Mouse (Mus musculus) liver, embryonic 11.5 days (tissue): Measurements from ENCODE around the gene Srgap1. TPM values are rescaled to one million over a fixed set of nuclear protein-coding genes. Genes with fewer than 3 reads are reported as not detected.

Experiments
- ATAC-seq: fragments of 200-750 bp; cut with Nextera tagmentation; replicated peaks from 2 replicates; pipeline ENCODE4 v1.8.0; 2017; ENCODE audit warnings: moderate number of reproducible peaks, mild to moderate bottlenecking, moderate TSS enrichment, moderate library complexity; ENCODE audit not compliant: low FRiP score
- DNase-seq: peaks from one replicate; pipeline ENCODE4 v3.0.0-alpha.2; 2017; ENCODE audit warnings: low spot score
- H3K27ac ChIP-seq: fragments of 300-500 bp; sonication (generic); 2 replicates; pipeline ENCODE4 v1.5.1; 2014; ENCODE audit warnings: mild to moderate bottlenecking, low read depth, low read length, control low read depth
- H3K27me3 ChIP-seq: fragments of 300-500 bp; sonication (generic); replicated peaks from 2 replicates; pipeline ENCODE4 v1.6.1; 2014; ENCODE audit warnings: low read length, mixed read lengths; ENCODE audit not compliant: control insufficient read depth, insufficient read depth
- H3K36me3 ChIP-seq: fragments of 300-500 bp; sonication (generic); 2 replicates; pipeline ENCODE4 v1.6.1; 2014; ENCODE audit warnings: mild to moderate bottlenecking, low read length, moderate library complexity, mixed read lengths; ENCODE audit not compliant: control insufficient read depth, insufficient read depth
- H3K4me1 ChIP-seq: fragments of 300-500 bp; sonication (generic); replicated peaks from 2 replicates; pipeline ENCODE4 v1.6.1; 2014; ENCODE audit warnings: low read length, mixed read lengths; ENCODE audit not compliant: control insufficient read depth, insufficient read depth
- H3K4me2 ChIP-seq: fragments of 300-500 bp; sonication (generic); 2 replicates; pipeline ENCODE4 v1.6.1; 2014; ENCODE audit warnings: mild to moderate bottlenecking, control low read depth, moderate library complexity
- H3K4me3 ChIP-seq: fragments of 300-500 bp; sonication (generic); 2 replicates; pipeline ENCODE4 v1.5.1; 2014; ENCODE audit warnings: low read depth, low read length, control low read depth
- H3K9ac ChIP-seq: fragments of 300-500 bp; sonication (generic); 2 replicates; pipeline ENCODE4 v1.6.1; 2014; ENCODE audit warnings: low read depth, low read length, control low read depth
- H3K9me3 ChIP-seq: fragments of 300-500 bp; sonication (generic); 2 replicates; pipeline ENCODE4 v1.6.1; 2016; ENCODE audit warnings: low read length, inconsistent platforms, mixed read lengths; ENCODE audit not compliant: control insufficient read depth
- WGBS: fragments of 180-500 bp; shearing (Covaris S2); extraction: QIAGEN DNeasy Blood & Tissue Kit; methylation state at CpG from one replicate; pipeline ENCODE4 v1.1.7; 2014; 5-methylcytosine and 5-hydroxymethylcytosine counted together
- polyA plus RNA-seq: library from polyadenylated mRNA; unstranded; fragments of >200 nt; fragmentation: Nextera tagmentation; extraction: Ambion mirVana; gene quantifications from 2 replicates; pipeline ENCODE4 v1.2.1, GENCODE M21; 2014

The Srgap1 gene
- polyA plus RNA-seq, 1 experiment from 2014 or later: 3.8 TPM

DNA sequence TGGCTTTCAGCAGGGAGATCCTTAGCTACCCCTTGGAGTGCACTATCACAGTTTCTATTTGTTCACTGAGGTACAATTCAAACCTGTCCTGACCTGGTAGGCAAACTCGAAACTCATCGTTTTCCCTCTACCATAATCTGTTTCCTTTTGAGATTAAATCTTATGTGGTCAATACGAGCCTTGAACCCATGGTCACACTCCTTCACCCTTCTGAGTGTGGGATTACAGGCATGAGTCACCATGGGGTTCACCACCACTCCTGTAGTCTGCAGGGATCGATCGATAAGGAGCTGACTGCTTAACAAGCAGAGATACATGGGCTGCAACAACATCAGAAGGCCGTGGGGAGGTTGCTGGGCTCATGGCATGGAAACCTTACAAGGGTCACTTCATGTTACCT lies 146.3 kb downstream of the Srgap1 start:
- Histone ChIP-seq H3K4me1 (no peaks in the 10 kb centered on the region), H3K27me3 (no peaks in the 10 kb centered on the region), H3K36me3 (no peaks in the 10 kb centered on the region), H3K9ac (no peak overlapping the region), H3K9me3 (no peaks in the 10 kb centered on the region), H3K4me3 (no peak overlapping the region), H3K27ac (no peak overlapping the region), H3K4me2 (no peak overlapping the region)
- 66% methylated on average over 6 of the region's 6 CpGs for WGBS
- ATAC-seq (no peak), DNase-seq (no peak)

DNA sequence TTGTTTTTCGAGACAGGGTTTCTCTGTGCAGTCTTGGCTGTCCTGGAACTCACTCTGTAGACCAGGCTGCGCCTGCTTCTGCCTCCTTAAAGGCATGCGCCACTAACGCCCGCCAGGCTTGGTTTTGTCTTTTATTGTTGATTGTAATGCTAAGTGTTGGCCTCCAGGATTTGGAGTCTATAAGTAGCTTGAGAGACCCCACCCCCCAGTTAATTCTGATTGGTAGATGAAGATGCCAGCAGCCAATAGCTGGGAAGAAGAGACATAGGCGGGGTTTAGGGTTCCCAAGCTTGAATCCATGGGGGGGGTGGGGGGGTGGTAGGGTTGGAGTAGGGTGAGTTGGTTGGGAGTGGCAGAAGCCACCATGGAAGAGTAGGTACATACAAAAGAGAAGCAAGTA lies 147.4 kb downstream of the Srgap1 start:
- ATAC-seq (no peak), DNase-seq (no peak)

DNA sequence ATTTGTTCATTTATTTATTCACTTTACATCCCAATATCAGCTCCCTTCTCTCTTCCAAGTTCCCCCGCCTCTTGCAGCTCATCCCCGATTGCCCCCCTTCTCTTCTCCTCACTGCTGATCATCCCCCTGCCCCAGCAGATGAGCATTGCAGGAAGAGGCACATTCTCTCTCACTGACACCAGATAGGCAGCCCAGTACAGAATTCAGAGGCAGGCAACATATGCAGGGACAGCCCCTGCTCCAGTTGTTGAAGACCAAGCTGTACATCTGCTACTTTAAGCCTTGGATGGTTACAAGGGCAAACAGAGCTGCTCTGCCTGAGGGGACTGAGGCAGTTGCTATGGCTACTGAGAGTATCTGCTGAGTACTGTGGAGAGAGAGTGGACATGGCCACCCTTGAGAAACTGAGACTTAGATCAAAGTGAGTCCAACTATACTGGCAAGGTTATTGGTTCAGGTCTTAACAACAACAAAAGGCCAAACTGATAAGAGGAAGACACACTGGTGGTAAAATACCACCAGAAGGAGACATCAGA lies 149.2 kb downstream of the Srgap1 start:
- H3K27me3 ChIP-seq: no peaks in the 10 kb centered on the region
- 65% methylated on average over 2 of the region's 2 CpGs for WGBS
- H3K27ac ChIP-seq: no peak overlapping the region

More for the DNA sequence above, 147.4 kb downstream of the Srgap1 start:
- no peak overlapping the region for H3K9ac ChIP-seq
- H3K4me1 ChIP-seq: no peaks in the 10 kb centered on the region
- no peaks in the 10 kb centered on the region for H3K27me3 ChIP-seq
- H3K27ac ChIP-seq: no peak overlapping the region
- no peaks in the 10 kb centered on the region for H3K9me3 ChIP-seq
- H3K4me3 ChIP-seq: no peak overlapping the region
- 85% methylated on average over 6 of the region's 6 CpGs for WGBS
- no peak overlapping the region for H3K4me2 ChIP-seq
- H3K36me3 ChIP-seq: no peaks in the 10 kb centered on the region

GRCm38 (mm10) chr10:121891390-121892067 lies 155.6 kb downstream of the Srgap1 start:
- H3K4me2 ChIP-seq: no peak overlapping the region
- H3K9ac ChIP-seq: no peak overlapping the region
- WGBS: 49% methylated on average over 13 of the region's 13 CpGs
- H3K9me3 ChIP-seq: no peaks in the 10 kb centered on the region
- H3K36me3 ChIP-seq: no peaks in the 10 kb centered on the region
- no peaks in the 10 kb centered on the region for H3K27me3 ChIP-seq
- no peak overlapping the region for H3K27ac ChIP-seq
- no peak overlapping the region for H3K4me3 ChIP-seq
- ATAC-seq (no peak), DNase-seq (no peak)
- peaks cover 6% of the 10 kb centered on the region; the same call in 1 of the 2 replicates for H3K4me1 ChIP-seq

More for the DNA sequence above, 149.2 kb downstream of the Srgap1 start:
- Histone ChIP-seq H3K4me2 (no peak overlapping the region), H3K4me1 (no peaks in the 10 kb centered on the region), H3K9me3 (no peaks in the 10 kb centered on the region), H3K4me3 (no peak overlapping the region), H3K36me3 (no peaks in the 10 kb centered on the region), H3K9ac (no peak overlapping the region)
- ATAC-seq (no peak), DNase-seq (no peak)

- no peaks in the 10 kb centered on the region for H3K9me3 ChIP-seq
- H3K4me2 ChIP-seq: no peak overlapping the region
- H3K4me3 ChIP-seq: no peak overlapping the region
- no peaks in the 10 kb centered on the region for H3K36me3 ChIP-seq
- no peaks in the 10 kb centered on the region for H3K27me3 ChIP-seq
- H3K4me1 ChIP-seq: peaks cover 6% of the 10 kb centered on the region; the same call in 1 of the 2 replicates
- DNase-seq (no peak), ATAC-seq (no peak)
- H3K27ac ChIP-seq: no peak overlapping the region
- H3K9ac ChIP-seq: no peak overlapping the region
- 63% methylated on average over 6 of the region's 6 CpGs for WGBS
Observed at GRCm38 (mm10) chr10:121890061-121890460, 157.1 kb downstream of the Srgap1 start.

DNA sequence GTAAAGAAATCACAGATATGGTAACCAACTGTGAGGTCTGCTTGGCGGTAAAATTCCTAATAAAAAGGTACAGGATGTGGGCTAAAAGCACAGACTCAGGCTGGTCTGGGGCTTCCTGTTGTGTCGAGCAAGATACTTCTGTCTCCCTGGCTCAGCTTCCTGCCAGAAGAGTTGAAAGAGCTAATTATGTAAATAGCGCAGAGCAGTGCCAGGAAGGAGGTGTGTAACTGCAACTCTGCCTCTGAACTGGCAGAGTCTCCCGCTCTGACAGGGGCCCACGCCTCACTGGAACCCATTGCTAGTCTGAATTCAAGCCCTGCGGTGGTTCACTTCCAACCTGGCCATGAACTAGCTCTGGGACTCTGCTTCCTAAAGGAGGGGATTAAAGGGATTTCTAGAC lies 160.3 kb downstream of the Srgap1 start:
- ATAC-seq (no peak), DNase-seq (no peak)
- Histone ChIP-seq H3K4me3 (no peak overlapping the region), H3K9me3 (no peaks in the 10 kb centered on the region), H3K9ac (no peak overlapping the region), H3K4me1 (peaks cover 6% of the 10 kb centered on the region; the same call in 1 of the 2 replicates), H3K4me2 (no peak overlapping the region), H3K27me3 (no peaks in the 10 kb centered on the region), H3K36me3 (no peaks in the 10 kb centered on the region), H3K27ac (no peak overlapping the region)
- 37% methylated on average over 6 of the region's 6 CpGs for WGBS

GRCm38 (mm10) chr10:121885512-121886218 lies 161.4 kb downstream of the Srgap1 start:
- Histone ChIP-seq H3K27ac (no peak overlapping the region), H3K9me3 (no peaks in the 10 kb centered on the region), H3K4me2 (no peak overlapping the region), H3K9ac (no peak overlapping the region), H3K36me3 (no peaks in the 10 kb centered on the region), H3K4me3 (no peak overlapping the region), H3K27me3 (no peaks in the 10 kb centered on the region), H3K4me1 (no peaks in the 10 kb centered on the region; the same call in 1 of the 2 replicates)
- ATAC-seq: no peak
- WGBS: 41% methylated on average over 9 of the region's 9 CpGs
- no peak for DNase-seq

GRCm38 (mm10) chr10:121882461-121882860 lies 164.7 kb downstream of the Srgap1 start:
- Histone ChIP-seq H3K9me3 (no peaks in the 10 kb centered on the region), H3K9ac (no peak overlapping the region), H3K4me2 (no peak overlapping the region), H3K36me3 (no peaks in the 10 kb centered on the region), H3K27ac (no peak overlapping the region), H3K27me3 (no peaks in the 10 kb centered on the region), H3K4me1 (no peaks in the 10 kb centered on the region; the same call in 1 of the 2 replicates), H3K4me3 (no peak overlapping the region)
- DNase-seq: no peak
- no peak for ATAC-seq
- WGBS: 73% methylated on average over 6 of the region's 6 CpGs
